Mouse (Mus musculus): ENCODE measurements around the gene Kntc1.

DNA sequence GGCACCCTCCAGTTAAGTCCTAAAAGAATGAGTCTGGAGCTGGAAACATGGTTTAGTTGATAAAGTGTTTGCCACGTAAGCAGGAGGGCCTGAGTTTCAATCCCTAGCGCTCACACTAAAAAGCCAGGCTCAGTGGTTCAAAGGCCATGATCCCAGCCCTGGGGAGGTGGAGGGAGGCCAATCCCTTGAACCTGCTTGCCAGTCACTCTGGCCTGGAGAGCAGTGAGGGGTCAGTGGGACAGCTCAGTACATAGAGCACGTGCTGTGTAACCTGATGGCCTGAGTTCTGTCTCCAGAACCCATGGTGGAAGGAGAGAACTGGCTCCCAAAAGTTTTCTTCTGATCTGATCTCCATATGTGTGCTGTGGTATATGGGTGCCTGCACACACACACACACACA is 85.3 kb downstream of the Kntc1 start:
- TF ChIP-seq CTCF (IDR thresholded peaks at IDR 0.05; ENCODE audit: insufficient read depth, low read depth, low read length) (no peak), POLR2A (IDR thresholded peaks at IDR 0.05; ENCODE audit: insufficient read depth, low read depth, low read length) (no peak)
